Mouse (Mus musculus): Measurements from ENCODE around the gene Spdef. TPM values are rescaled to one million over a fixed set of nuclear protein-coding genes. Genes with fewer than 3 reads are reported as not detected.

Spdef gene
- polyA plus RNA-seq, 1 experiment from 2014 or later = 0.33 TPM

- H3K9me3 ChIP-seq = peaks cover 12% of the 10 kb centered on the region; the same call in 1 of the 2 replicates
- H3K36me3 ChIP-seq = no peaks in the 10 kb centered on the region
- no peak overlapping the region for H3K4me3 ChIP-seq
- 85% methylated on average over 17 of the region's 17 CpGs for WGBS
- H3K27me3 ChIP-seq (ENCODE audit: insufficient read depth, poor library complexity, severe bottlenecking) = peaks cover 29% of the 10 kb centered on the region
- H3K27ac ChIP-seq = no peak overlapping the region
- DNase-seq (ENCODE audit: low spot score) = no peak
- H3K4me1 ChIP-seq = peaks cover 12% of the 10 kb centered on the region
These were observed 29.0 kb downstream of the Spdef start for GRCm38 (mm10) chr17:27699641-27700244.

GRCm38 (mm10) chr17:27690993-27691693 is 37.6 kb downstream of the Spdef start:
- 70% methylated on average over 14 of the region's 14 CpGs for WGBS

GRCm38 (mm10) chr17:27686395-27686794 is 42.4 kb downstream of the Spdef start:
- Histone ChIP-seq H3K9me3 (no peaks in the 10 kb centered on the region), H3K27ac (no peak overlapping the region), H3K27me3 (ENCODE audit: insufficient read depth, poor library complexity, severe bottlenecking) (peaks cover 83% of the 10 kb centered on the region), H3K4me1 (peaks cover 29% of the 10 kb centered on the region), H3K36me3 (no peaks in the 10 kb centered on the region), H3K4me3 (no peak overlapping the region; the same call in 1 of the 2 replicates)
- DNase-seq (ENCODE audit: low spot score) = no peak
- 30% methylated on average over 5 of the region's 5 CpGs for whole genome bisulfite sequencing

More at GRCm38 (mm10) chr17:27690993-27691693, 37.6 kb downstream of the Spdef start:
- no peak for DNase-seq (ENCODE audit: low spot score)
- Histone ChIP-seq H3K9me3 (no peaks in the 10 kb centered on the region; the same call in 1 of the 2 replicates), H3K27me3 (ENCODE audit: insufficient read depth, poor library complexity, severe bottlenecking) (peaks cover 43% of the 10 kb centered on the region), H3K4me3 (no peak overlapping the region), H3K36me3 (no peaks in the 10 kb centered on the region), H3K4me1 (peaks cover 16% of the 10 kb centered on the region), H3K27ac (no peak overlapping the region)

GRCm38 (mm10) chr17:27685550-27685913 is 43.2 kb downstream of the Spdef start:
- peak overlapping the region; percentile 65 for H3K4me3 ChIP-seq
- H3K36me3 ChIP-seq = no peaks in the 10 kb centered on the region
- H3K4me1 ChIP-seq = peaks cover 23% of the 10 kb centered on the region
- no peak overlapping the region for H3K27ac ChIP-seq
- WGBS = 3% methylated on average over 11 of the region's 11 CpGs
- peaks cover 83% of the 10 kb centered on the region for H3K27me3 ChIP-seq (ENCODE audit: insufficient read depth, poor library complexity, severe bottlenecking)
- H3K9me3 ChIP-seq = no peaks in the 10 kb centered on the region
- no peak for DNase-seq (ENCODE audit: low spot score)

GRCm38 (mm10) chr17:27684886-27685549 is 43.7 kb downstream of the Spdef start:
- WGBS = under 1% methylated on average over 51 of the region's 53 CpGs
- Histone ChIP-seq H3K4me1 (peaks cover 23% of the 10 kb centered on the region), H3K4me3 (peak overlapping the region; percentile 65), H3K27ac (peak overlapping the region; percentile 59), H3K9me3 (no peaks in the 10 kb centered on the region), H3K36me3 (no peaks in the 10 kb centered on the region), H3K27me3 (ENCODE audit: insufficient read depth, poor library complexity, severe bottlenecking) (peaks cover 78% of the 10 kb centered on the region)
- DNase-seq (ENCODE audit: low spot score) = no peak

GRCm38 (mm10) chr17:27678924-27679813 is 49.6 kb downstream of the Spdef start:
- Histone ChIP-seq H3K4me3 (no peak overlapping the region), H3K9me3 (no peaks in the 10 kb centered on the region), H3K27me3 (ENCODE audit: insufficient read depth, poor library complexity, severe bottlenecking) (peaks cover 25% of the 10 kb centered on the region), H3K36me3 (no peaks in the 10 kb centered on the region), H3K27ac (no peak overlapping the region), H3K4me1 (peaks cover 18% of the 10 kb centered on the region)
- DNase-seq (ENCODE audit: low spot score) = no peak
- 46% methylated on average over 11 of the region's 11 CpGs for WGBS

- no peak for DNase-seq (ENCODE audit: low spot score)
- Histone ChIP-seq H3K27me3 (ENCODE audit: insufficient read depth, poor library complexity, severe bottlenecking) (peaks cover 11% of the 10 kb centered on the region; the same call in 1 of the 2 replicates), H3K36me3 (no peaks in the 10 kb centered on the region), H3K4me1 (peaks cover 18% of the 10 kb centered on the region), H3K4me3 (no peak overlapping the region), H3K9me3 (no peaks in the 10 kb centered on the region), H3K27ac (no peak overlapping the region)
- 75% methylated on average over 5 of the region's 5 CpGs for WGBS
These were observed 51.0 kb downstream of the Spdef start for GRCm38 (mm10) chr17:27677756-27678155.

- WGBS = 42% methylated on average over 7 of the region's 7 CpGs
- Histone ChIP-seq H3K4me3 (no peak overlapping the region), H3K9me3 (no peaks in the 10 kb centered on the region), H3K27me3 (ENCODE audit: insufficient read depth, poor library complexity, severe bottlenecking) (0 out of 2 replicates have a peak, but pooled peaks cover 5% of the 10 kb centered on the region), H3K36me3 (no peaks in the 10 kb centered on the region), H3K27ac (no peak overlapping the region), H3K4me1 (peaks cover 18% of the 10 kb centered on the region)
- no peak for DNase-seq (ENCODE audit: low spot score)
These were observed 52.5 kb downstream of the Spdef start for GRCm38 (mm10) chr17:27676270-27676669.

- no peaks in the 10 kb centered on the region for H3K9me3 ChIP-seq
- H3K27me3 ChIP-seq (ENCODE audit: insufficient read depth, poor library complexity, severe bottlenecking) = 0 out of 2 replicates have a peak, but pooled peaks cover 5% of the 10 kb centered on the region
- peaks cover 18% of the 10 kb centered on the region for H3K4me1 ChIP-seq
- H3K27ac ChIP-seq = no peak overlapping the region
- 56% methylated on average over 9 of the region's 9 CpGs for whole genome bisulfite sequencing
- H3K36me3 ChIP-seq = no peaks in the 10 kb centered on the region
- no peak overlapping the region for H3K4me3 ChIP-seq
- DNase-seq (ENCODE audit: low spot score) = no peak
These were observed 53.3 kb downstream of the Spdef start for GRCm38 (mm10) chr17:27675453-27675852.

GRCm38 (mm10) chr17:27673945-27674344 is 54.8 kb downstream of the Spdef start:
- Histone ChIP-seq H3K4me3 (no peak overlapping the region), H3K27ac (no peak overlapping the region), H3K27me3 (ENCODE audit: insufficient read depth, poor library complexity, severe bottlenecking) (0 out of 2 replicates have a peak, but pooled peaks cover 5% of the 10 kb centered on the region), H3K36me3 (no peaks in the 10 kb centered on the region), H3K4me1 (peaks cover 12% of the 10 kb centered on the region), H3K9me3 (no peaks in the 10 kb centered on the region)
- 83% methylated on average over 7 of the region's 7 CpGs for WGBS
- no peak for DNase-seq (ENCODE audit: low spot score)

GRCm38 (mm10) chr17:27671720-27672119 is 57.0 kb downstream of the Spdef start:
- no peak overlapping the region for H3K4me3 ChIP-seq
- 77% methylated on average over 6 of the region's 6 CpGs for WGBS
- no peak overlapping the region for H3K27ac ChIP-seq
- H3K36me3 ChIP-seq = no peaks in the 10 kb centered on the region
- no peaks in the 10 kb centered on the region for H3K9me3 ChIP-seq
- no peaks in the 10 kb centered on the region for H3K27me3 ChIP-seq (ENCODE audit: insufficient read depth, poor library complexity, severe bottlenecking)
- peaks cover 7% of the 10 kb centered on the region for H3K4me1 ChIP-seq
- DNase-seq (ENCODE audit: low spot score) = no peak

Measured in heart, embryonic 10.5 days (tissue).